Mouse (Mus musculus) heart, embryonic 13.5 days (tissue): ENCODE measurements around the gene Trarg1. TPM values are rescaled to one million over a fixed set of nuclear protein-coding genes. Genes with fewer than 3 reads are reported as not detected.
"Not testable (repeated sequence)": the region's sequence is repeated elsewhere in the genome, so short reads cannot be mapped to it uniquely, and the experiment has no call there.

Experiments used
- ATAC-seq: fragments of 200-750 bp; cut with Nextera tagmentation; 2 replicates; pipeline ENCODE4 v1.8.0; 2017; ENCODE audit warnings: moderate TSS enrichment; ENCODE audit not compliant: insufficient number of reproducible peaks, low FRiP score, low TSS enrichment; ENCODE audit errors: extremely low read depth
- H3K27ac ChIP-seq: fragments of 300-500 bp; sonication (generic); replicated peaks from 2 replicates; pipeline ENCODE4 v1.5.1; 2015; ENCODE audit warnings: moderate library complexity, mild to moderate bottlenecking, inconsistent platforms
- H3K27me3 ChIP-seq: fragments of 300-500 bp; sonication (generic); replicated peaks from 2 replicates; pipeline ENCODE4 v1.6.1; 2015; ENCODE audit warnings: mild to moderate bottlenecking, inconsistent platforms
- H3K36me3 ChIP-seq: fragments of 300-500 bp; sonication (generic); 2 replicates; pipeline ENCODE4 v1.6.1; 2015; ENCODE audit warnings: mild to moderate bottlenecking, inconsistent platforms
- H3K4me1 ChIP-seq: fragments of 300-500 bp; sonication (generic); 2 replicates; pipeline ENCODE4 v1.6.1; 2015; ENCODE audit warnings: inconsistent platforms
- H3K4me2 ChIP-seq: fragments of 300-500 bp; sonication (generic); 2 replicates; pipeline ENCODE4 v1.6.1; 2015; ENCODE audit warnings: inconsistent platforms, mild to moderate bottlenecking, moderate library complexity
- H3K4me3 ChIP-seq: fragments of 300-500 bp; sonication (generic); 2 replicates; pipeline ENCODE4 v1.5.1; 2015; ENCODE audit warnings: moderate library complexity, mild to moderate bottlenecking, inconsistent platforms
- H3K9ac ChIP-seq: fragments of 300-500 bp; sonication (generic); 2 replicates; pipeline ENCODE4 v1.6.1; 2015; ENCODE audit warnings: inconsistent platforms, mild to moderate bottlenecking, moderate library complexity
- H3K9me3 ChIP-seq: fragments of 300-500 bp; sonication (generic); 2 replicates; pipeline ENCODE4 v1.6.1; 2016; ENCODE audit warnings: inconsistent platforms
- WGBS: fragments of 180-500 bp; shearing (Covaris S2); methylation state at CpG from one replicate; pipeline ENCODE4 v1.1.7; 2015; ENCODE audit warnings: mixed read lengths; 5-methylcytosine and 5-hydroxymethylcytosine counted together
- polyA plus RNA-seq: library from polyadenylated mRNA; unstranded; fragments of >200 nt; fragmentation: Nextera tagmentation; extraction: Ambion mirVana; gene quantifications from 2 replicates; pipeline ENCODE4 v1.2.1, GENCODE M21; 2015

Trarg1 gene
- polyA plus RNA-seq = 0.09 and 0.13 TPM in 2 replicates

GRCm38 (mm10) chr11:76679508-76679907 lies at the start of gene Trarg1:
Gene Trarg1 (plus strand): TSS chr11:76679808.
- not testable (repeated sequence) for ATAC-seq, H3K4me3 ChIP-seq, H3K4me1 ChIP-seq, H3K27ac ChIP-seq, H3K9me3 ChIP-seq, H3K36me3 ChIP-seq, H3K9ac ChIP-seq
- peak within 1 kb of the TSS; percentile 14; the same call in 1 of the 2 replicates for H3K4me2 ChIP-seq
- H3K27me3 ChIP-seq = peaks cover 65% of the 10 kb centered on the region
- 34% methylated on average over 7 of the region's 8 CpGs for WGBS

- Histone ChIP-seq H3K4me2 (no peak overlapping the region), H3K36me3 (no peaks in the 10 kb centered on the region), H3K9me3 (no peaks in the 10 kb centered on the region), H3K9ac (no peak overlapping the region), H3K27ac (no peak overlapping the region), H3K27me3 (no peaks in the 10 kb centered on the region), H3K4me1 (peaks cover 15% of the 10 kb centered on the region), H3K4me3 (no peak overlapping the region)
- WGBS = 48% methylated on average over 2 of the region's 2 CpGs
- no peak for ATAC-seq
Observed at GRCm38 (mm10) chr11:76630023-76630422, 49.6 kb upstream of the Trarg1 start.

- no peaks in the 10 kb centered on the region for H3K9me3 ChIP-seq
- H3K4me2 ChIP-seq = no peak overlapping the region
- peaks cover 15% of the 10 kb centered on the region for H3K4me1 ChIP-seq
- 69% methylated on average over 5 of the region's 5 CpGs for WGBS
- no peaks in the 10 kb centered on the region for H3K27me3 ChIP-seq
- no peak overlapping the region for H3K4me3 ChIP-seq
- H3K27ac ChIP-seq = no peak overlapping the region
- H3K9ac ChIP-seq = no peak overlapping the region
- ATAC-seq = no peak
- H3K36me3 ChIP-seq = no peaks in the 10 kb centered on the region
Observed at GRCm38 (mm10) chr11:76630487-76630886, 49.1 kb upstream of the Trarg1 start.

GRCm38 (mm10) chr11:76639269-76639985 lies 40.2 kb upstream of the Trarg1 start:
- peaks cover 9% of the 10 kb centered on the region for H3K27me3 ChIP-seq
- no peaks in the 10 kb centered on the region for H3K9me3 ChIP-seq
- WGBS = 77% methylated on average over 17 of the region's 17 CpGs
- H3K4me1 ChIP-seq = no peaks in the 10 kb centered on the region
- H3K36me3 ChIP-seq = no peaks in the 10 kb centered on the region
- ATAC-seq = no peak
- no peak overlapping the region for H3K4me3 ChIP-seq
- H3K27ac ChIP-seq = no peak overlapping the region
- no peak overlapping the region for H3K4me2 ChIP-seq
- no peak overlapping the region for H3K9ac ChIP-seq

- no peak overlapping the region for H3K4me3 ChIP-seq
- H3K27ac ChIP-seq = no peak overlapping the region
- no peak overlapping the region for H3K4me2 ChIP-seq
- no peak for ATAC-seq
- H3K9ac ChIP-seq = no peak overlapping the region
- no peaks in the 10 kb centered on the region for H3K4me1 ChIP-seq
- no peaks in the 10 kb centered on the region for H3K9me3 ChIP-seq
- WGBS = 74% methylated on average over 4 of the region's 4 CpGs
- peaks cover 17% of the 10 kb centered on the region for H3K27me3 ChIP-seq
- no peaks in the 10 kb centered on the region for H3K36me3 ChIP-seq
Observed at GRCm38 (mm10) chr11:76640231-76640630, 39.4 kb upstream of the Trarg1 start.

GRCm38 (mm10) chr11:76644257-76644656 lies 35.4 kb upstream of the Trarg1 start:
- Histone ChIP-seq H3K4me2 (no peak overlapping the region), H3K9me3 (no peaks in the 10 kb centered on the region), H3K9ac (no peak overlapping the region), H3K4me1 (peaks cover 16% of the 10 kb centered on the region), H3K36me3 (no peaks in the 10 kb centered on the region), H3K27ac (no peak overlapping the region), H3K4me3 (no peak overlapping the region), H3K27me3 (peaks cover 20% of the 10 kb centered on the region)
- no peak for ATAC-seq
- WGBS = 80% methylated on average over 6 of the region's 6 CpGs

GRCm38 (mm10) chr11:76645036-76645435 lies 34.6 kb upstream of the Trarg1 start:
- Histone ChIP-seq H3K9me3 (no peaks in the 10 kb centered on the region), H3K4me1 (peaks cover 16% of the 10 kb centered on the region), H3K4me3 (no peak overlapping the region), H3K4me2 (no peak overlapping the region), H3K9ac (no peak overlapping the region), H3K36me3 (no peaks in the 10 kb centered on the region), H3K27ac (no peak overlapping the region), H3K27me3 (peaks cover 22% of the 10 kb centered on the region)
- 69% methylated on average over 9 of the region's 9 CpGs for WGBS
- ATAC-seq = no peak

GRCm38 (mm10) chr11:76645955-76646354 lies 33.7 kb upstream of the Trarg1 start:
- Histone ChIP-seq H3K9me3 (no peaks in the 10 kb centered on the region), H3K27ac (no peak overlapping the region), H3K4me2 (peak overlapping the region; percentile 65), H3K4me3 (peak overlapping the region; percentile 37), H3K9ac (peak overlapping the region; percentile 28; the same call in 1 of the 2 replicates), H3K36me3 (no peaks in the 10 kb centered on the region), H3K4me1 (peaks cover 16% of the 10 kb centered on the region), H3K27me3 (peaks cover 25% of the 10 kb centered on the region)
- ATAC-seq = no peak
- under 1% methylated on average over 19 of the region's 19 CpGs for WGBS

- H3K4me2 ChIP-seq = peak overlapping the region; percentile 71
- peaks cover 25% of the 10 kb centered on the region for H3K27me3 ChIP-seq
- no peak overlapping the region for H3K27ac ChIP-seq
- peak overlapping the region; percentile 60 for H3K9ac ChIP-seq
- H3K4me3 ChIP-seq = peak overlapping the region; percentile 39
- whole genome bisulfite sequencing = 4% methylated on average over 7 of the region's 7 CpGs
- no peaks in the 10 kb centered on the region for H3K36me3 ChIP-seq
- peaks cover 16% of the 10 kb centered on the region for H3K4me1 ChIP-seq
- no peak for ATAC-seq
- H3K9me3 ChIP-seq = no peaks in the 10 kb centered on the region
Observed at GRCm38 (mm10) chr11:76647062-76647461, 32.5 kb upstream of the Trarg1 start.

GRCm38 (mm10) chr11:76647500-76647899 lies 32.1 kb upstream of the Trarg1 start:
- Histone ChIP-seq H3K36me3 (no peaks in the 10 kb centered on the region), H3K4me3 (peak overlapping the region; percentile 39), H3K27ac (no peak overlapping the region), H3K9me3 (no peaks in the 10 kb centered on the region), H3K27me3 (peaks cover 25% of the 10 kb centered on the region), H3K4me2 (peak overlapping the region; percentile 71), H3K4me1 (peaks cover 16% of the 10 kb centered on the region), H3K9ac (peak overlapping the region; percentile 60)
- WGBS = 9% methylated on average over 9 of the region's 9 CpGs
- no peak for ATAC-seq

GRCm38 (mm10) chr11:76650862-76651560 lies 28.6 kb upstream of the Trarg1 start:
- 48% methylated on average over 12 of the region's 14 CpGs for WGBS
- Histone ChIP-seq H3K9me3 (no peaks in the 10 kb centered on the region), H3K4me1 (peaks cover 19% of the 10 kb centered on the region), H3K4me3 (no peak overlapping the region), H3K9ac (no peak overlapping the region), H3K36me3 (no peaks in the 10 kb centered on the region), H3K27ac (no peak overlapping the region), H3K4me2 (no peak overlapping the region), H3K27me3 (peaks cover 7% of the 10 kb centered on the region; the same call in 1 of the 2 replicates)
- ATAC-seq = no peak
